Mouse (Mus musculus) stomach, embryonic 14.5 days (tissue): ENCODE results near the gene Barx1. TPM values are rescaled to one million over a fixed set of nuclear protein-coding genes. Genes with fewer than 3 reads are reported as not detected.

ENCODE experiments used
- ATAC-seq: fragments of 200-750 bp; cut with Nextera tagmentation; 2 replicates; pipeline ENCODE4 v1.8.0; 2017; ENCODE audit warnings: low read depth, moderate TSS enrichment; ENCODE audit not compliant: insufficient number of reproducible peaks, insufficient read depth, low FRiP score
- H3K27ac ChIP-seq: fragments of 300-500 bp; sonication (generic); 2 replicates; pipeline ENCODE4 v1.5.1; 2014; ENCODE audit warnings: mild to moderate bottlenecking, low read length, moderate library complexity, mixed read lengths
- H3K27me3 ChIP-seq: fragments of 300-500 bp; sonication (generic); 2 replicates; pipeline ENCODE4 v1.6.1; 2014; ENCODE audit warnings: low read length, control low read depth, mixed read lengths; ENCODE audit not compliant: control insufficient read depth, insufficient read depth
- H3K36me3 ChIP-seq: fragments of 300-500 bp; sonication (generic); 2 replicates; pipeline ENCODE4 v1.6.1; 2014; ENCODE audit warnings: mild to moderate bottlenecking, control low read depth, low read length, moderate library complexity, mixed read lengths; ENCODE audit not compliant: control insufficient read depth, insufficient read depth
- H3K4me1 ChIP-seq: fragments of 300-500 bp; sonication (generic); 2 replicates; pipeline ENCODE4 v1.6.1; 2014; ENCODE audit warnings: low read length, control low read depth, mixed read lengths; ENCODE audit not compliant: control insufficient read depth, insufficient read depth
- H3K4me2 ChIP-seq: fragments of 300-500 bp; sonication (generic); replicated peaks from 2 replicates; pipeline ENCODE4 v1.6.1; 2014; ENCODE audit warnings: low read depth, low read length, control low read depth
- H3K4me3 ChIP-seq: fragments of 300-500 bp; sonication (generic); 2 replicates; pipeline ENCODE4 v1.5.1; 2014; ENCODE audit warnings: low read depth, low read length, control low read depth
- H3K9ac ChIP-seq: fragments of 300-500 bp; sonication (generic); replicated peaks from 2 replicates; pipeline ENCODE4 v1.6.1; 2014; ENCODE audit warnings: low read depth, mild to moderate bottlenecking, control low read depth, low read length, moderate library complexity, mixed read lengths
- H3K9me3 ChIP-seq: fragments of 300-500 bp; sonication (generic); 2 replicates; pipeline ENCODE4 v1.6.1; 2016; ENCODE audit warnings: low read depth, low read length, control low read depth; ENCODE audit not compliant: control insufficient read depth
- WGBS: fragments of 180-500 bp; shearing (Covaris S2); extraction: QIAGEN DNeasy Blood & Tissue Kit; methylation state at CpG from one replicate; pipeline ENCODE4 v1.1.7; 2014; 5-methylcytosine and 5-hydroxymethylcytosine counted together
- polyA plus RNA-seq: library from polyadenylated mRNA; unstranded; fragments of >200 nt; fragmentation: Nextera tagmentation; extraction: Ambion mirVana; gene quantifications from 2 replicates; pipeline ENCODE4 v1.2.1, GENCODE M21; 2014

Gene Barx1
- polyA plus RNA-seq, 1 experiment from 2014 or later: 128 TPM

DNA sequence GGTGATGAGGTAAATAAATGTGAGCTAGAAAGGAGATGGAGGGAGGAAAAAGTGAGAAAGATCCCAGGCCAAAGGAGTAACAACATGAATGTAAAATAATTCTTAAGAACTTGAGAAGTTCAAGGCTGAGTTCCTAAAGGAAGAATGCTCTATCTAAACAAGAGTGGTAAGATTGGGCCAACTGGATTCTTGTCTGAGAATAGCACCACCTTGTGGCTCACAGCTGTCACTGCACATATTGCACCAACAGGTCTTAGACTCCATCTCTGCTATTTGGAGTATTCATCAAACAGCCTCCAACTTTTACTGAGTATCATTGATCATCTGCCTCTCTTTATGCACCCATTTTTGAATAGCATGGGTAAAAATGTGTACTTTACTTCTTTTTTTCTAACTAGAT, 23.2 kb upstream of the Barx1 start:
- Histone ChIP-seq H3K36me3 (no peaks in the 10 kb centered on the region), H3K9ac (no peak overlapping the region), H3K4me2 (no peak overlapping the region), H3K4me1 (no peaks in the 10 kb centered on the region), H3K4me3 (no peak overlapping the region), H3K27me3 (no peaks in the 10 kb centered on the region), H3K9me3 (no peaks in the 10 kb centered on the region), H3K27ac (no peak overlapping the region)
- ATAC-seq: no peak

GRCm38 (mm10) chr13:48643072-48643471, 19.7 kb upstream of the Barx1 start:
- H3K4me3 ChIP-seq: no peak overlapping the region
- H3K27ac ChIP-seq: no peak overlapping the region
- no peaks in the 10 kb centered on the region for H3K27me3 ChIP-seq
- ATAC-seq: no peak
- no peak overlapping the region for H3K9ac ChIP-seq
- H3K4me1 ChIP-seq: no peaks in the 10 kb centered on the region
- H3K4me2 ChIP-seq: no peak overlapping the region
- H3K36me3 ChIP-seq: no peaks in the 10 kb centered on the region
- no peaks in the 10 kb centered on the region for H3K9me3 ChIP-seq
- 78% methylated on average over 6 of the region's 6 CpGs for WGBS

- ATAC-seq: no peak
These were observed 18.8 kb upstream of the Barx1 start for GRCm38 (mm10) chr13:48643991-48644390.

DNA sequence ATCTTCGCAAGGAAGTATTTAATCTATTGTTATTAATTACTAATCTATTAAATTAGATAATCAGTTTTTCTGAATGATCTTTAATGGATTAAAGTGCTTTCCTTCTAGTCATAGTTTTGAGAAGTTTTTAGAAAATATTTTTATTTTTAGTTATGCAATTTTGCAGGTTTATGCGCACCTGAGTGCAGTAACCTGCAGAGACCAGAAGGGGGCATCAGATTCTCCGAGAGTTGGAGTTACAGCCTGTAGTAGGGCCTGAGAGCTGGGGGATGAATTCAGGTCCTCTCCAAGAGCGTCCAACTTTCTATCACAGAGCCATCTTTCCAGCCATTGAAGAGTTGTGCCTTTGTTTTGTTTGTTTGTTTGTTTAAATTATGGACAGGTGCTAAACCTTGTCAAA, 16.1 kb upstream of the Barx1 start:
- no peak overlapping the region for H3K4me3 ChIP-seq
- WGBS: 88% methylated on average over 4 of the region's 4 CpGs
- H3K9ac ChIP-seq: no peak overlapping the region
- no peaks in the 10 kb centered on the region for H3K4me1 ChIP-seq
- H3K4me2 ChIP-seq: no peak overlapping the region
- H3K9me3 ChIP-seq: no peaks in the 10 kb centered on the region
- no peaks in the 10 kb centered on the region for H3K27me3 ChIP-seq
- no peak for ATAC-seq
- no peak overlapping the region for H3K27ac ChIP-seq
- no peaks in the 10 kb centered on the region for H3K36me3 ChIP-seq

More at GRCm38 (mm10) chr13:48643991-48644390, 18.8 kb upstream of the Barx1 start:
- H3K9me3 ChIP-seq: no peaks in the 10 kb centered on the region
- H3K27ac ChIP-seq: no peak overlapping the region
- WGBS: 86% methylated on average over 3 of the region's 3 CpGs
- no peaks in the 10 kb centered on the region for H3K36me3 ChIP-seq
- H3K4me2 ChIP-seq: no peak overlapping the region
- no peak overlapping the region for H3K9ac ChIP-seq
- no peak overlapping the region for H3K4me3 ChIP-seq
- no peaks in the 10 kb centered on the region for H3K27me3 ChIP-seq
- H3K4me1 ChIP-seq: no peaks in the 10 kb centered on the region

- Histone ChIP-seq H3K27me3 (no peaks in the 10 kb centered on the region), H3K4me2 (no peak overlapping the region), H3K9ac (no peak overlapping the region), H3K27ac (no peak overlapping the region), H3K4me3 (no peak overlapping the region), H3K36me3 (0 out of 2 replicates have a peak, but pooled peaks cover 5% of the 10 kb centered on the region), H3K9me3 (no peaks in the 10 kb centered on the region), H3K4me1 (0 out of 2 replicates have a peak, but pooled peaks cover 4% of the 10 kb centered on the region)
- ATAC-seq: no peak
- 3% methylated on average over 1 of the region's 1 CpGs for whole genome bisulfite sequencing
These were observed 12.2 kb upstream of the Barx1 start for GRCm38 (mm10) chr13:48650615-48651014.

DNA sequence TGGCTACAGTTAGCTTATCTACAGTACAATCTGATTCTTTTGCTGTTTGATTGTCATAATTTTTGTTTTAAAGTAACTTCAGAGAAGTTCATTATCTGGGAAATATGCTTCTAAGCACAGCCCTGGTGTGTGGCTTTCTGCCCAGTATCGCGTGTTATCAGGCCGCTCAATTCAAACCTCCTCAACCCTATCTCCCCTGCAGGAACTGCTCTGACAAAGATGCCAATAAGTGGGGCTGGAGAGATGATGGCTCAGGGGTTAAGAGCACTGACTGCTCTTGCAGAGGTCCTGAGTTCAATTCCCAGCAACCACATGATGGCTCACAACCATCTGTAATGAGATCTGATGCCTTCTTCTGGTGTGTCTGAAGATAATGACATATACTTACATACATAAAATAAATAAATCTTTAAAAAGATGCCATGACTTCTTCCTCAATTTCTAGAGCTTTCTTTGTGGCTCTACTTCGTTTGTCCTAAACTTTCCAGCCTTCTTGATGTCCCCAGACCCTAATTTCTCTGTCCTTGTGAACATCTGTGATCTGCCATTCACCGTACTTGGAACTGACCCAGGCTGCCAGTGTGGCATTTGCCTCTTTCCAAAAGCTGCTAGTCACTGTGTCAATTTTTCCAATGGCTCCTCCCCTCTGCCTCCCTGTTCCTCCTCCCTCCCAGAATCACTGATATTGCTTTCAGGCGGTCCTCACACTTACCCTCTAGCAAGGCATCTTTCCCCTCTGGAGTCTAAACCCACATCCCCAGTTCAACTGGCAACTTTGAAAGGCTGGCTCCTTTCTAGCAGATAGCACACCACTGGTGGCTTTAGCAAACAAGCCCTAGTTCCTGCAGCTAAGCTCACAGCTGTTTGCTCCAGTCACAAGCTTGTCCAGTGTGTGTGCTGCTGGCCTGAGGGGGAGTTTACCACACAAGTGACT, 11.4 kb upstream of the Barx1 start:
- peaks cover 7% of the 10 kb centered on the region; the same call in 1 of the 2 replicates for H3K4me1 ChIP-seq
- H3K9me3 ChIP-seq: no peaks in the 10 kb centered on the region
- H3K27me3 ChIP-seq: 0 out of 2 replicates have a peak, but pooled peaks cover 3% of the 10 kb centered on the region
- H3K4me2 ChIP-seq: no peak overlapping the region
- H3K9ac ChIP-seq: no peak overlapping the region
- H3K36me3 ChIP-seq: 0 out of 2 replicates have a peak, but pooled peaks cover 5% of the 10 kb centered on the region
- no peak overlapping the region for H3K4me3 ChIP-seq
- no peak overlapping the region for H3K27ac ChIP-seq
- ATAC-seq: no peak
- WGBS: 62% methylated on average over 6 of the region's 6 CpGs

DNA sequence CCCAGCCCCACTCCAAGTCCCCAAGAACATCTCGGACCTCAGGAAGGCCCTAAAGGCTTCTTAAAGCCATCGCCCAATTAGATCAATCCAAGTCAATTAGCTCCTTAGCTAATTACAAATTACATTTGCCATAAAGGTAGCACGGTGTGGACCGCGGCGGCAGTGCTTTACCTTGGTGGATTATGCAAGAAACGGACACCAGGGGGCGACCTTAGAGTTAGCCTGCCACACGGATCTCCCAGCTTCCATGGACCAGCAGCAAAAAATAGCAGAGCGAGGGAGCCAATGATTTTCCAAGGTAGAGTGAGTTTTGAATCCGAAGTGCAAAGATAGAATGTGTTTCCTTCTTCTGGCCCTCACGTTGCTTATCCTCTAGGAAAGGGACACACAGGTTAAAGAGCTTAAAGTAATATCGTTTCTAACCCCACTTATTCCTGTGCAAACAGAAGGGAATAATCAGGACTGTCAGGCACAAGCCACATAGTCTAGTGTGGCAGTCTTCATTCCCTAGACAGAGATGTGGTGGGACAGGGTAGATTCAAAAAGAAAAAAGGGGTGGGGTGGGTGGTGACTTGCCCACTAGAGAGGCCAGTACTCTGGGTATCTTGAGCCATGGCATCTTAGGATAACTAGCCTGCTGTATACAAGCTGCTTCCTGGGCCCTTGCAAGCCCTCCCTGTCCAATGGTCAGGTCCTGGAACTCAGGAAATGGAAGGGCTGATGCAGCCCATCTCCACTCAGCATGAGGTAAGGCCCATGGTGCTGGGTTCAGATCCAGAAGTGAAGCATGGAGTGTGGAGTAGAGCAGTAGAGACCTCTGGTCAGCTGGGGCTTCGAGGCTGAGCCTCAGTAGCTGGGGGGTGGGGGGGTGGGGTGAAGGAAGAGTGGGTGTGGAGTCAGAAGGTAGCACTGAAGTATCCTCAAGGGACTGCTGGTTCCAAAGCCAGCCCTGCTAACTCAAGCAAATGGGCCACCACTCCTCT, 8.7 kb upstream of the Barx1 start:
- 9% methylated on average over 14 of the region's 14 CpGs for WGBS
- Histone ChIP-seq H3K4me1 (peaks cover 11% of the 10 kb centered on the region; the same call in 1 of the 2 replicates), H3K4me2 (no peak overlapping the region), H3K9me3 (no peaks in the 10 kb centered on the region), H3K27me3 (peaks cover 5% of the 10 kb centered on the region; the same call in 1 of the 2 replicates), H3K4me3 (no peak overlapping the region), H3K27ac (no peak overlapping the region), H3K9ac (no peak overlapping the region), H3K36me3 (0 out of 2 replicates have a peak, but pooled peaks cover 5% of the 10 kb centered on the region)
- ATAC-seq: 0 out of 2 replicates have a peak, but pooled peaks have one; percentile 20

DNA sequence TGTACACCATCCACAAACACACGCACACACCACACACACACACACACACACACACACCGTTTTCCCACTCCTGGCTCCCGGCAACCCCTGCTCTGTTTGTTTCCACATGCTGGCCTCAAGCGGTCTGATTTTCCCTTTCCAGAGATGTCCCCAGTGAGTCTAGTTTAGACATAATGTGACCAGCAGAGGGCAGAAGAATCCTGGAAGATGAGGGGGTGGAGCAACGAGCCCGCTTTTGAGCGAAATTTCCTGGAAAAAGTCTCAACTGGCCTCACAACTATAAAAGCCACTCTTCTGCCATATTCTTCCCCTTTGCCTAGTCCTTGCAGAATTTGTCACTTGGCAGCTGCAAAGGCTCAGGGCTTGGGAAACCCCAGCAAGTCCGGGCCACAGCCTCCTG, 7.2 kb upstream of the Barx1 start:
- H3K4me3 ChIP-seq: no peak overlapping the region
- H3K27me3 ChIP-seq: peaks cover 5% of the 10 kb centered on the region; the same call in 1 of the 2 replicates
- no peaks in the 10 kb centered on the region for H3K9me3 ChIP-seq
- H3K9ac ChIP-seq: no peak overlapping the region
- peaks cover 21% of the 10 kb centered on the region for H3K4me1 ChIP-seq
- peak overlapping the region; percentile 84; the same call in 1 of the 2 replicates for H3K27ac ChIP-seq
- ATAC-seq: peak; percentile 44
- WGBS: 3% methylated on average over 8 of the region's 8 CpGs
- H3K4me2 ChIP-seq: no peak overlapping the region; the same call in 1 of the 2 replicates
- 0 out of 2 replicates have a peak, but pooled peaks cover 5% of the 10 kb centered on the region for H3K36me3 ChIP-seq
